Mouse (Mus musculus): Measurements from ENCODE around the gene Acox1. TPM values are rescaled to one million over a fixed set of nuclear protein-coding genes. Genes with fewer than 3 reads are reported as not detected.

Gene Acox1
- polyA plus RNA-seq, 1 experiment: 106 TPM

DNA sequence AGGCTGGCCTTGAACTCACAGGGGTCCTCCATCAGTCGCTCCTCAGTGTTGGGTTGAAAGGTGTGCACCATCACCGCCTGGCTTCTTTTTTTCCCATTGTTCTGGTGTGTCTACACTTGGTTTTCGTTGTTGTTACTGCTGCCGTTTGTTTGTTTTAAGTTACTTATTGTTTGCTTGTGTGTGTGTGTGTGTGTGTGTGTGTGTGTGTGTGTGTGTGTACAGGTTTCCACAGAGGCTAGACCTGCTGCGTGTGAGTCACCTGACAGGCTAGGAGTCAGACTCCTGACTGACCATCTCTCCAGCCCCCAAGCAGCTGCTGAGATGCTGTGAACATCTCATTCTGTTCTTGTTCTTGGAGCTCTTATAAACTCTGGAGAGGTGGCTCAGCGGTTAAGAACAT, 14.0 kb upstream of the Acox1 start:
- no peak for DNase-seq (ENCODE audit: low spot score)

DNA sequence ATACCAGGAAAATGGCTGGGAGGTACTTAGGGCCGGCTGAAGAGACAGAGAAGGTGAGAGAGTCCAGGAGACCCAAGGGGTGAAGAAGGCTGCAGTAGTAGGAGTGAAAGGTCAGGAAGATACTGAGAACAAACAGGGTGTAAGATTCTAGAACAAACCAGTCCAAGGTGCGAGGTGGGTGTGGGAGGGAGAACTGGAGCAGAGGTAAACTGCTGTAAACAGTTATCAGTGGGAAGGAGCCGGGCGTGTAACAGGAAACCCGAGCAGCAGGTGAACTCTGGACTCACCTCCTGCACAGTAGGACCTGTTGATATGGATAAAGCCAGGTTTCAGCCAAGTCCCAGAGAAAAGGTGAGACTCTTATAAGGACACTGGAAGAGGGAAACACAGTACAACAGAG, 11.9 kb upstream of the Acox1 start:
- no peak for DNase-seq (ENCODE audit: low spot score)

DNA sequence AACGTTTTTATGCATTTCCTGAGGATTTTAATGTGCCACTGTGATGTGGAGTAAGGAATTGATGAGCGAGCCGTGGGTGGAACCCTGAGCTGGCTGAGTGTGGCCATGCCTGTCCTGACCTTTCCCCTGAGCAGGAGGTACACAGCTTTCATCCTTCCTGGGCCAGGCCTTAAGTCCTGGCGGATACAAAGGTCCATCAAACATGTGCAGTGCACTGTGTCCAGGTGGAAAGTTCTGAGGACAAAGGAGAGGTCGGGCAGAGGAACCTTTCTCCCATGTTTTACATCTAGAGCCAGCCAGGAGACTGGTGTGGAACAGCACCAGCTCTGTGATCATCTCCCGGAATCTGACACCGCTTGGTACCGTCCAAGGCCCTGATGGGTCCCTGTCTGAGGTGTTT, 10.4 kb upstream of the Acox1 start:
- no peak for DNase-seq (ENCODE audit: low spot score)

DNA sequence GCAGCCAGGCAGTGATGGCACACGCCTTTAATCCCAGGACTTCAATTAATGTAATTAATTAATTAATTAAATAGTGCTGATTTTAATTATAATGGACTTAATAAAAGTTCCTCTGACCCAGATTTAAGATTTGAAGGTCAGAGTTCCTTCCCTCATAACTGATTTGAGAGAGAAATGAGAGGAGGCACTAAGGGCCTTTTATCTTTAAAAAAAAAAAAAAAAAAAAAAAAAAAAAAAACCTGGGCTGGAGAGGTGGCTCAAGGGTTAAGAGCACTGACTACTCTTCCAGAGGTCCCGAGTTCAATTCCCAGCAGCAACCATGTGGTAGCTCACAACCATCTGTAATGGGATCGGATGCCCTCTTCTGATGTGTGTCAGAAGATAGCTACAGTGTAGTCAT, 9.8 kb upstream of the Acox1 start:
- no peak for DNase-seq (ENCODE audit: low spot score)

DNA sequence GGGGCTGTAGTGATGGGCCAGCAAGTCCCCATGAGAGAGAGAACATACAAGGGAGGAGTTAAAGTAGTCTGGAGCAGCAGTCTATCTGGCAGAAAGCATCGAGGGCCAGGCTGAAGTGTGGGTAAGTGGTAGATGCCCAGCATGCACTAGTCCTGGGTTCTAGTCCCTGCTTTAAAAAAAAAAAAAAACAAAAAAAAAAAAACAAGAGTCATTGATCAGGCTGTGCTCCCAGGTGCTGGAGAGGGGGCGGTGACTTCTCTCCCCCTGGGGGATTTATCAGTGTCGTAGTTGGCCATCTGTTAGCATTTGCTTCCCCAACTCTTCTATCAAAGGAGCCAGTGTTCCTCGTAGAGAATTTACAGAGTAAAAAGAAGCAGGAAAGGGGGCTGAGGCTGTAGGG, 7.8 kb upstream of the Acox1 start:
- DNase-seq (ENCODE audit: low spot score): no peak

DNA sequence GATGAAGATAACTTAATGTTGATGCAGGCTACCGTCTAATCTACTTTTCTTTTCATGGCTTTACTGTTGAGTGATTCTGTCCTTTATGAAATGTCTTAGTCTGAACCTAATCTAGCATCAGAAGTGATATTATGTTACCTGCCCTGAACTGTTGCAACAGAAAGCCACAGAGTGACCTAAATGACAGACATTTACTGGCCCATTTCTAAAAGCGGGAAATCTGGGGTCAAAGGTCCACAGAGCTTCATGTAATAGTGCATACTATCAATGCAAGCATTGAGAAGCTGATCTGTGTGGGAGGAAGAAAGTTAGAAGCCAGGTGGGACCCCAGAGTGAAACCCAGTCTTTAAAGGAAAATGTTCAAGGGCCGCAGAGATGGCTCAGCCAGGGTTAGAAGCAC, 4.3 kb upstream of the Acox1 start:
- DNase-seq (ENCODE audit: low spot score): no peak

DNA sequence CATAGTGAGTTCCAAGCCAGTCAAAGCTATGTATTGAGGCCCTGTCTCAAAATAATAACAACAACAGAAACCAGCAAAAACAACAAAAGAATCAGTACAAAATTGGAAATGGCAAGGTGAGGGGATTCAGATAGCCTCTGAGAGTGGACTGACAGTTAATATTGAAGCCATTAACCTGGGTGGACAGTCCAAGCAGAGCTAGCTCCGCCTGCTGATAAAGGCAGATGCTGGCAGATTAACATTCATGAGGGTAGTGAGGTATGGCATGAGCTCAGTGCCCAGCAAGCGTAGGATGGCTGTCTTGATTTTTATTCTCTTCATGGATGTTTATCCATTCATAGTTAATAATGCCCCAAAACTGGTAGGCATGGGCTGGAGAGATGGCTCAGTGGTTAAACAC, 2.3 kb upstream of the Acox1 start:
- no peak for DNase-seq (ENCODE audit: low spot score)

DNA sequence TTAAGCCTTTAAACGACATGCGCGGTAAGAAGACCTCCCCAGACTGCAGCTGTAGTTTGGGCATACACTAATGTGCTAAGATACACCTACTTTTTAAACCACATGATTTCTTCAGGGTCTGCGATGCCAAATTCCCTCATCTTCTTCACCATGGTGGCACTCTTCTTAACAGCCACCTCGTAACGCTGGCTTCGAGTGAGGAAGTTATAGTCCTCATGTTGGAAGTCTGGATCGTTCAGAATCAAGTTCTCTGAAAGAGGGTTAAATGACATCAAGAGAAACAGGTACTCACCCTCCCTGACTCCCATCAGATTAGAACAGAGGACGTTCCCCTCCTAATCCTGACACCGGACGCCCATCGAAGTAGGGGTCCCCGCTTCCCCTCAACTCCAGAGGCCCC, 713 bp downstream of the Acox1 start:
- no peak for DNase-seq (ENCODE audit: low spot score)

DNA sequence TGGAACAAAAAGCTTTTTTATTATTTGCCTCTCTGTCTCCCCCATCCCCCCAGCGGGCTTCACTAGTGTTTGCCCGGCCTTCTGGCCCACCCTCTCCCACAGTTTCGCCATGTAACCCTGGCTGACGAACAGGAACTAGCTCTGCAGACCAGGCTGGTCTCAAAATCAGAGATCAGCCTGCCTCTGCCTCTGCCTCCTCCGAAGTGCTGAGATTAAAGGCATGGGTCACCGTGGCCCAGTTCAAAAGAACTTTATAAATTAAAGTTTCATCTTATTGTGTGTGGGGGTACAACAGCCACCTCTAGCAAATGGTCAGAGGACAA, 1.3 kb downstream of the Acox1 start:
- DNase-seq (ENCODE audit: low spot score): no peak

DNA sequence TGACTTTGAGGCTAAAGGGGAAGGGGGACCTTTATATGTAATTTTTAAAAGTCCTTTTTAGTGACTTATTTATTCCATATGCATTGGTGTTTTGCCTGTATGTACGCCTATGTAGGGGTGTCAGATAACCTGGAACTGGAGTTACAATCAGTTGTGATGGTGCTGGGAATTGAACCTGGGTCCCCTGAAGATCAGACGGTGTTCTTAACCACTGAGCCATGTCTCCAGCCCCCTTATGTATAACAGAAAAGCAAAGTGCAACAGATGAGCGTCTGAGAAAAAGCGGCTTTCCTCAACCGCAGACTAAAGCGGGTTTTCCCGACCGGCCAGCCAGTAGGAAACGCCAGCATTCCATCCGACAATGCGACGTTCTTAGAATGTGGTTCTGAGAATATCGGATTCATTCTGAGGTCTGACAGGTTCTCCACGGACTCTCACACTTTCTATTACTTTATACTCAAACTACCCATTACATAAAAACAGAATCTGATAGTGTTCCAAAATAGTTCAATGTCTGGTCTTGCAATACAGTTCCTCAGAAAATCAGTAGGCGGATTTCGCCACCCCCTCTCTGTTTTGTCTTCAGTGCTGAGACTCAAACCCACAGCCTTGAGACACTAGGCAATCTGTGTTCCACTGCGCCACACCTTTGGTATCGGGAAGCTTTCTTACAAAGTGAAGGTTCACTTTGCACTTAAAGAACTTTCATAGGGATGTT, 1.8 kb downstream of the Acox1 start:
- no peak for DNase-seq (ENCODE audit: low spot score)

DNA sequence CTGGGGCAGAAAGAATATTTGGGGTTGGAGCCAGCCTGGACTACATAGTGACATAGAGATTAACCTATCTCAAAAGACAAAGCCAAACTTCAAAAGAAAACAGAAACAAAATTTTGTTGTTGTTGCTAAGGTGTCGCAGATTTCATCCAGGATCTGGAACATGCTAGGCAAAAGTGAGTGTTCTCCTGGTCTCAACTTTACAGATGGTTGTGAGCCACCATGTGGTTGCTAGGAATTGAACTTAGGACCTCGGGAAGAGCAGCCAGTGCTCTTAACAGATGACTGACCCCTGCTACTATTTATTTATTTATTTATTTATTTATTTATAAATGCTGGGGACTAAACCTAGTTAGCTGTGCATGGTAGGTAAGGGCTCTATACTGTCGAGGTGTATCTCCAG, 2.5 kb downstream of the Acox1 start:
- no peak for DNase-seq (ENCODE audit: low spot score)

DNA sequence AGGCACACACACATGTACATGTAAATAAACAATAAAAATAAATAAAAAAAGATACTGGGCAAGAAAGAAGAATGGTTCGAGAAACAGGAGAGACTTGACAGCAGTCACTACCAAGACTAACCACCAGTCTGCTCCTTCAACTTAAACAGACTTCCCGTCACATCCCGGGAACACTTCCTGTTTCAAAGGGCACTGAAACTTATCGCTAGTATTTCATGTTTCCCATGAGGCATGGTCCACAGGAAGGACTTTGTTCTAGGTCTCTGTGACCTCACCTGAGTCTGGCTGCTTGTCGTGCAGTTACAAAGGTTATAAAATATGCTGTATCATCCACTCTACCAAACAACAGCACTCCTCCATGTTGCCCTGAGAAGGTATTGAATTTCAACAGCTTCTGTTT, 3.6 kb downstream of the Acox1 start:
- DNase-seq (ENCODE audit: low spot score): no peak

DNA sequence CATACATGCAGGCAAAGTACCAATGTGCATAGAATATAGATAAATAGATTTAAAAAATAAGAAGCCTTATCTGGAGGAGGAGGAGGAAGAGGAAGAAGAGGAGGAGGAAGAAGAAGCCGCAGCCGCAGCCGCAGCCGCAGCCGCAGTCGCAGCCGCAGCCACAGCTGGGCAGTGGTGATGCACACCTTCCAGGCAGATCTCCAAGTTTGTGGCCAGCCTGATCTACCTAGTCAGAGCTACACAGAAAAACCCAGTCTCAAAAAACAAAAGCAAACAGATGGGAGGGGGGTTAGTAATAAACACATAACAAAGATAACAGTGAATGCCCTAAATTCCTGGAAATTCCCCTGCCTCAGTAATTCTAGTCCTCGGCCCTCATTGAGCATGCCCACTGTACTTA, 4.2 kb downstream of the Acox1 start:
- DNase-seq (ENCODE audit: low spot score): no peak

DNA sequence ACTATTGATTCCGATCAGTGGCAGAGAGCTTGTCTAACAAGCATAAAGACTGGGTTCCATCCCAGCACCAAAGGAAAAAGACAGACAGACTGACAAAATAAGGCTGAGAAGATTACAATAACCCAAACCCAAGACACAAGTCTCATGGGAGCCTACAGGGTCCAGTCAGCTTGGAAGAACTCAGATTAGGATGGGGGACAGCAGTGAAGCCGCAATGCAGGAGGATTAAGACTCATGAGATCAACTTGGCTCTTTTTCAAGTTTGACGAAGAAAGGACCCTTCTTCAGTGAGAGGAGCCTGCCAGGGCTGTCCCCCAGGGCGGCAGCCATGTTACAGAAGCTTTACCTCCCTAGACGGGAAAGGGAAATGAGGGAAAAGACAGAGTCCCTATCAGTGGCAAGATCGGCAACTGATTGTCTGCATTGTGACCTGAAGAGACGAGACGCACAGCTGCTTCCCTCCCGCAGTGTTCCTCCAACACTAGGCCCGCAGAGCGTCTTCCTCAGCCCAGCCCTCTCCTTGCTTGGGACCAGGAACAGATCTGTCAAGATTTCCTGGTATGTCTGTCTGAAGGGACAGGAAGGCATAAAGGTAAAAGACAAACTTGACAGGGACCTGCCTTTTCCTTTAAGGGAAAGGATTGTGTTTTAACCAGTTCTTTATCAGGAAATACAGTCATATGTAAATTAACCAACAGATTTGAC, 11.5 kb downstream of the Acox1 start:
- no peak for DNase-seq (ENCODE audit: low spot score)

DNA sequence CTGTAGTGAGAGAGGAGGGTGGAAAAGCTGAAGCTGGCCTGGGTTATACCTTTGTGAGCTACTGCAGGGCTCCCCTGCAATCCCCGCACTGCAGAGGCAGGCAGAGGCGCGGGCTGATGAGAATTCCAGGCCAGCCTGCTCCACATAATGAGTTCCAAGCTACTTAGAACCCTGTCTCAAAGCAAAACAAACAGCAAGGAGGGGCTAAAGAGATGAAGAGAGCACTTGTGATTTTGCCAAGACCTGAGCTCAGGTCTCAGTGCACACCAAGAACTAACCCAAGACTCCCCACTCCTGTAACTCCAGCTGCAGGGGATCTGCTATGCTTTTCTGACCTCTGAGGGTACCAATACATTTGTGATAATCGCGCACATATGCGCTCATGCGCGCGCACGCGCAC, 12.5 kb downstream of the Acox1 start:
- DNase-seq (ENCODE audit: low spot score): no peak

DNA sequence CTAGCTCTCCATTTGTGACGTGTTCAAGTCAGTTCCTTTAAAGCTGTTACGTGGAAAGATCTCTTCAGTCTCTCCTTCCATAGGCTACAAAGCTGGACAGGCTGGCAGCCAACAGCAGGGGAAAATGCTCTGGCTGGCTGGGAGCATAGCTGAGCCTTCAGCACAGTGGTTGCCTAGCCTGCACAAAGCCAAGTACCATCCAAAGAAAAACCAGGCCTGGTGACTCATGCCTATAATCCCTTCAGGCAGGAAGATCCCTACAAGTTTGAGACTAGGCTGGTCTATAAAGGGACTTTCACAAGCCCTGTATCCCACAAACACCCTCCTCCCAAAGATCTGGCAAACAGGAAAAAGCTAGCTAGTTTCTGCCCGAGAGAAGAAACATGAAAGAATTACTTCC, 13.0 kb downstream of the Acox1 start:
- no peak for DNase-seq (ENCODE audit: low spot score)

DNA sequence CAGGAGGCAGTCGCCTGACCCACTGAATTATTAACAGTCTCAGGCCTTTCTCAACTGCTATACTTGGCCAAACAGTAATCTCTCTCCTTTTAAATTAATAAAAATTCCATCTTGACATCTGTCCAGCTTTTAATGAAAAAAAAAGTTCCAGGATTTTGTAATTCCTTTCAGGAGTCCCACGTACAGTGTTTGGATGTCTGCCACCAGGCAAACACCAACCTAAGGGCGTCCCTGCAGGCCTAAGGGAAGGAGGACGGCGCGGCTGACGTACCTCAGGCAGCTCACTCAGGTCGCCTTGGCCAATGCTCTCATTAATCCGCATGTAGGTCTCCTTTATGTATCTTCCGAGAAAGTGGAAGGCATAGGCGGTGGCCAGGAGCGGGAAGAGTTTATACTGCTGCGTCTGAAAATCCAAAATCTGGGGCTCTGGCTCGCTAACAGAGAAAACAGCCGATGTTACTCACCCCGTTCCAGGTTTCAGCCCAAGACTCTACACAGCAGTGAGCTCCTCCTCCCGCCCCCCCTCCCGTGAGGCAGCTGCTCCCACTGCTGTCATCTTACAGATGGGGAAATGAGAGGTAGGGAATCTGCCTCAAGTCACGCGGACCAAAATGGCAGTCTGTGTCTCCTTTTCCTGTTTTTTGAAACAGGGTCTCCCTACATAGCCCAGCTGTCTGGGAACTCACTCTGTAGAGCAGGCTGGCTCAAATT, 20.3 kb downstream of the Acox1 start:
- DNase-seq (ENCODE audit: low spot score): no peak

DNA sequence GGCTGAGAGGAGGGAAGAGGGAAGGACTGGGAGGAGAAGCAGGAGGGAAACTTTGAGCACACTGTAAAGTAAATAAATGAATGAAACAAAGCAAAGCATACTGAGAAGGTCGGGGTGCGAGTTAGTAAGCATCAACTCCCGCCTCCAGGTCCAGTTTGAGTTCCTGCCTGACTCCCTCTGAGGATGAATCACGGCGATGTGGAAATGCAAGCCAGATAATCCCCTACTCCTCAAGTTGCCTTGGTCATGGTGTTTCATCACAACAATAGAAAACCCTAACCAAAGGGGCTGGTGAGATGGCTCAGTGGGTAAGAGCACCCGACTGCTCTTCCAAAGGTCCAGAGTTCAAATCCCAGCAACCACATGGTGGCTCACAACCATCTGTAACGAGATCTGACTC, 22.8 kb downstream of the Acox1 start:
- no peak for DNase-seq (ENCODE audit: low spot score)

DNA sequence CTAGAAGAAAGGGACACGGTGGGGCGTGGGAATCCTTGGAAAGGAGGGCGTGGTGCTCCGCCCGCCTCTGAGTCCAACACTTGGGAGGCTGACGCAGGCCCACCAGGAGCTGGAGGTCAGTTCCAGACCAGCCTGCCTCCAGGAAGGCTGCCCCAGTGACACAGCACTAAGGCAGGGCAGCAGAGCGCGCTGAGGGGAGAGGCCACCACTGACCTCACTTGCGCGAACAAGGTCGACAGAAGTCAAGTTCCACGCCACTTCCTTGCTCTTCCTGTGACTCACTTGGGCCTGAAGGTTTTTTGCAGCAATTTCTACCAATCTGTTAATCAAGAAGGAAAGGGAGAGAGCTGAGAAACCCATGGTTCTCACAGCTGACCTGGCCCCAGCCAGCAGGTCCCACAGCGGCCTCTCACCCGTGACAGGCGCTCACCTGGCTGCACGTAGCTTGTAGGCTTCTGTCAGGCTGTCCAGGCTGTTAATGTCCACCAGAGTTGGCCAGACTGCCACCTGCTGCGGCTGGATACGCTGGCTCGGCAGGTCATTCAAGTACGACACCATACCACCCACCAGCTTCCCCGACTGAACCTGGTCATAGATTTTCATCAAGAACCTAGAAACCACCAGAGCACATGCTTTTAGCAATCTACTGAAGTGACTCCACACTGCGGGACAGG, 23.9 kb downstream of the Acox1 start:
- no peak for DNase-seq (ENCODE audit: low spot score)

DNA sequence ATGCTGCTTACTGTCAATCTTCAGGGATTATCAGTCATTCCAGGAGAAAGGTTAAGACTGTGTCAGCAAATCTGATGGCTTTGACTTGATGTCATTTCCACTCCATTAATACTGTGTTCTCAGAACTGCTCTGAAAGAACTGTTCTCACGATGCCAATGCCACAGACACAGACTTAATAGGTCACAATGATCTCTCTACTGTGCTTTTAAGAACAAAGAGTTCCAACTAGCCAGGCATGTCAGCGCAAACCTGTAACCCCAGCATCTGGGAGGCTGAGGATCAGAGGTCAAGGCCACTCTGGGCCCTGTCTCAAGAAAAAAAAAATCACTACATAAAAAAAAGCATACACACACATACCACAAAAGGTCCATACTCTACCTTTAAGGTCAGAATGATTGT, 26.9 kb downstream of the Acox1 start:
- no peak for DNase-seq (ENCODE audit: low spot score)

DNA sequence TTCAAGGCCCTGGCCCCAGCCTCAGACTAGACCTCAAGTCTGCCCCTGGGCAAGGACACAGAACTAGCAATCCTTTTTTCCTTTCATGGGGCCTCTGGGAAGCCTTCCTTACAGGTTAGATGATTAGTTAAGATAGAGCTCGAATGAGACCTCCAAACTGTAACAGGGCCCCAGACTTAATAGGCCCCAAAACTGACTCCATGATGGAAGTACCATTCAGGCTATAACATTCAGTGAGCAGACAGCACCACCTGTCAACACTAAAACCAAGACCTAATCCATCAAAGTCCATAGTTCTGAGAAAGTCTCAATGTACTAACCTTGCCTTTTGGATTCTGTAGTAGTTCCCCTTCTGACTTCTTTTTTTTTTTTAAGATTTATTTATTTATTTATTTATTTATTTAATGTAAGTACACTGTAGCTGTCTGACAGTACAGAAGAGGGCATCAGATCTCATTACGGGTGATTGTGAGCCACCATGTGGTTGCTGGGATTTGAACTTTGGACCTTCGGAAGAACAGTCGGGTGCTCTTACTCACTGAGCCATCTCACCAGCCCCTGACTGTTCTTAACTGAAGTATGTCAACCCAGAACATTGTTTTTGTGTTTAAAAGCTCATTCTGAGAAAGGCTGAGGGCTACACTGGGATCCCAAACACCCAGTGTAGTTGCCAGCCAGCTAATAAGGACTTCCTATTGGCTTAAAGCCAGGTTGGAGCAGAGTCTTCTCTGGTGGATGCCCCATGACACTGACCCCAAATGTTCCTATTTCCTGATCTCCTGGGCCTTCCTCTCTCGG, 28.6 kb downstream of the Acox1 start:
- no peak for DNase-seq (ENCODE audit: low spot score)

DNA sequence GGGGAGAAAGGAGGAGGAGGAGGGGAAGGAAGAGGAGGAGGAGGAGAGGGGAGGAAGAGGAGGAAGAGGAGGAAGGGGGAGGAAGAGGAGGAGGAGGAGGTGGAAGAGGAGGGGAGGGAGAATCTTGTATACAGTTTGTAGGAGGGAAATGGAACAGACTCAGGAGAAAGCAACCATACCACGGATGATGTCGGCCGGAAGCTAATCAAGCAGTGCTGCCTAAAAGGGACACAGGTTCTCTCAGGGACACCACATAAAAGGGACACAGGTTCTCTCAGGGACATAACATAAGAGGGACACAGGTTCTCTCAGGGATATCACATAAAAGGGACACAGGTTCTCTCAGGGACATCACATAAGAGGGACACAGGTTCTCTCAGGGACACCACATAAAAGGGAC, 29.6 kb downstream of the Acox1 start:
- DNase-seq (ENCODE audit: low spot score): no peak

Measured in urinary bladder, adult 2 months (tissue).